Mouse (Mus musculus) midbrain, embryonic 11.5 days (tissue): ENCODE data around the gene Smim10l2a. TPM values are rescaled to one million over a fixed set of nuclear protein-coding genes. Genes with fewer than 3 reads are reported as not detected.
"Not testable (repeated sequence)": the region's sequence is repeated elsewhere in the genome, so short reads cannot be mapped to it uniquely, and the experiment has no call there.

Experiments
- ATAC-seq: fragments of 200-750 bp; cut with Nextera tagmentation; 2 replicates; pipeline ENCODE4 v1.8.0; 2017; ENCODE audit warnings: moderate TSS enrichment, moderate library complexity; ENCODE audit not compliant: low FRiP score
- DNase-seq: peaks from one replicate; pipeline ENCODE4 v3.0.0; 2015; ENCODE audit warnings: low spot score; ENCODE audit errors: missing footprints
- H3K27ac ChIP-seq: fragments of 300-500 bp; sonication (generic); 2 replicates; pipeline ENCODE4 v1.5.1; 2014; ENCODE audit warnings: low read depth, low read length
- H3K27me3 ChIP-seq: fragments of 300-500 bp; sonication (generic); 2 replicates; pipeline ENCODE4 v1.6.1; 2014; ENCODE audit warnings: mild to moderate bottlenecking, low read length, moderate library complexity, mixed read lengths; ENCODE audit not compliant: control insufficient read depth, insufficient read depth
- H3K36me3 ChIP-seq: fragments of 300-500 bp; sonication (generic); 2 replicates; pipeline ENCODE4 v1.6.1; 2014; ENCODE audit warnings: mild to moderate bottlenecking, low read length, moderate library complexity, mixed read lengths; ENCODE audit not compliant: control insufficient read depth, insufficient read depth
- H3K4me1 ChIP-seq: fragments of 300-500 bp; sonication (generic); 2 replicates; pipeline ENCODE4 v1.6.1; 2014; ENCODE audit warnings: low read length; ENCODE audit not compliant: control insufficient read depth, insufficient read depth
- H3K4me2 ChIP-seq: fragments of 300-500 bp; sonication (generic); 2 replicates; pipeline ENCODE4 v1.6.1; 2014; ENCODE audit warnings: mild to moderate bottlenecking, moderate library complexity
- H3K4me3 ChIP-seq: fragments of 300-500 bp; sonication (generic); 2 replicates; pipeline ENCODE4 v1.5.1; 2014; ENCODE audit warnings: low read depth, low read length
- H3K9ac ChIP-seq: fragments of 300-500 bp; sonication (generic); 2 replicates; pipeline ENCODE4 v1.6.1; 2014; ENCODE audit warnings: low read length
- H3K9me3 ChIP-seq: fragments of 300-500 bp; sonication (generic); 2 replicates; pipeline ENCODE4 v1.6.1; 2016; ENCODE audit warnings: low read length; ENCODE audit not compliant: control insufficient read depth
- WGBS: fragments of 180-500 bp; shearing (Covaris S2); extraction: QIAGEN DNeasy Blood & Tissue Kit; methylation state at CpG from one replicate; pipeline ENCODE4 v1.1.7; 2014; 5-methylcytosine and 5-hydroxymethylcytosine counted together
- polyA plus RNA-seq: library from polyadenylated mRNA; unstranded; fragments of >200 nt; fragmentation: Nextera tagmentation; extraction: Ambion mirVana; gene quantifications from 2 replicates; pipeline ENCODE4 v1.2.1, GENCODE M21; 2014

Gene Smim10l2a
- polyA plus RNA-seq, result 2.3 and 2.6 TPM in 2 replicates

- Histone ChIP-seq H3K9ac (peak within 1 kb of the TSS; percentile 48), H3K4me2 (peak within 1 kb of the TSS; percentile 60), H3K4me3 (peak within 1 kb of the TSS; percentile 43)
- not testable (repeated sequence) for H3K4me1 ChIP-seq, H3K9me3 ChIP-seq, H3K36me3 ChIP-seq, H3K27ac ChIP-seq, H3K27me3 ChIP-seq
- DNase-seq (peak; percentile 87), ATAC-seq (peak; percentile 86)
- WGBS, result 20% methylated on average over 39 of the region's 56 CpGs
Measured at GRCm38 (mm10) chrX:56374431-56375128, at the start of gene Smim10l2a. Smim10l2a (plus strand) TSS chrX:56374586.

- H3K4me2 ChIP-seq, result no peak overlapping the region
- no peaks in the 10 kb centered on the region for H3K4me1 ChIP-seq
- no peak for DNase-seq
- no peaks in the 10 kb centered on the region for H3K27me3 ChIP-seq
- no peaks in the 10 kb centered on the region for H3K9me3 ChIP-seq
- WGBS, result 72% methylated on average over 3 of the region's 3 CpGs
- ATAC-seq, result no peak
- no peak overlapping the region for H3K27ac ChIP-seq
- no peaks in the 10 kb centered on the region for H3K36me3 ChIP-seq
- no peak overlapping the region for H3K9ac ChIP-seq
- H3K4me3 ChIP-seq, result no peak overlapping the region
Measured at GRCm38 (mm10) chrX:56332046-56332445, 42.3 kb upstream of the Smim10l2a start.

GRCm38 (mm10) chrX:56340305-56340704, 34.1 kb upstream of the Smim10l2a start:
- Histone ChIP-seq H3K4me2 (no peak overlapping the region), H3K4me1 (no peaks in the 10 kb centered on the region), H3K27ac (no peak overlapping the region), H3K9ac (no peak overlapping the region), H3K9me3 (no peaks in the 10 kb centered on the region), H3K36me3 (no peaks in the 10 kb centered on the region), H3K4me3 (no peak overlapping the region), H3K27me3 (no peaks in the 10 kb centered on the region)
- ATAC-seq, result no peak
- no peak for DNase-seq

- H3K4me1 ChIP-seq, result no peaks in the 10 kb centered on the region
- H3K27ac ChIP-seq, result no peak overlapping the region
- no peak for ATAC-seq
- DNase-seq, result no peak
- H3K27me3 ChIP-seq, result no peaks in the 10 kb centered on the region
- H3K9ac ChIP-seq, result no peak overlapping the region
- no peak overlapping the region for H3K4me3 ChIP-seq
- no peak overlapping the region for H3K4me2 ChIP-seq
- H3K36me3 ChIP-seq, result no peaks in the 10 kb centered on the region
- no peaks in the 10 kb centered on the region for H3K9me3 ChIP-seq
- 86% methylated on average over 3 of the region's 3 CpGs for WGBS
Measured at GRCm38 (mm10) chrX:56342921-56343320, 31.5 kb upstream of the Smim10l2a start.

GRCm38 (mm10) chrX:56346176-56346931, 28.0 kb upstream of the Smim10l2a start, which contains the start of gene Zfp449:
Zfp449 (plus strand) TSS chrX:56346400.
- H3K36me3 ChIP-seq, result no peaks in the 10 kb centered on the region
- H3K9ac ChIP-seq, result peak within 1 kb of the TSS; percentile 63
- peak; percentile 98 for ATAC-seq
- H3K4me2 ChIP-seq, result peak within 1 kb of the TSS; percentile 45
- no peaks in the 10 kb centered on the region for H3K4me1 ChIP-seq
- WGBS, result 12% methylated on average over 39 of the region's 39 CpGs
- peak; percentile 96 for DNase-seq
- no peaks in the 10 kb centered on the region for H3K27me3 ChIP-seq
- H3K9me3 ChIP-seq, result no peaks in the 10 kb centered on the region
- no peak within 1 kb of the TSS for H3K27ac ChIP-seq
- H3K4me3 ChIP-seq, result peak within 1 kb of the TSS; percentile 53

GRCm38 (mm10) chrX:56346932-56347253, 27.5 kb upstream of the Smim10l2a start:
- no peak overlapping the region for H3K27ac ChIP-seq
- 59% methylated on average over 8 of the region's 8 CpGs for WGBS
- peak; percentile 18; the same call in 1 of the 2 replicates for ATAC-seq

GRCm38 (mm10) chrX:56380852-56381251, 6.5 kb downstream of the Smim10l2a start:
- H3K9me3 ChIP-seq, result no peaks in the 10 kb centered on the region; the same call in 1 of the 2 replicates
- H3K36me3 ChIP-seq, result no peaks in the 10 kb centered on the region
- WGBS, result 88% methylated on average over 2 of the region's 2 CpGs
- H3K4me2 ChIP-seq, result no peak overlapping the region
- H3K27me3 ChIP-seq, result no peaks in the 10 kb centered on the region
- no peak overlapping the region for H3K4me3 ChIP-seq
- H3K9ac ChIP-seq, result no peak overlapping the region
- DNase-seq (no peak), ATAC-seq (no peak)
- no peaks in the 10 kb centered on the region for H3K4me1 ChIP-seq
- H3K27ac ChIP-seq, result no peak overlapping the region

More at GRCm38 (mm10) chrX:56346932-56347253, 27.5 kb upstream of the Smim10l2a start:
- Histone ChIP-seq H3K27me3 (no peaks in the 10 kb centered on the region), H3K36me3 (no peaks in the 10 kb centered on the region), H3K4me3 (peak overlapping the region; percentile 53), H3K4me1 (no peaks in the 10 kb centered on the region), H3K4me2 (peak overlapping the region; percentile 45), H3K9ac (peak overlapping the region; percentile 63), H3K9me3 (no peaks in the 10 kb centered on the region)
- peak; percentile 80 for DNase-seq

GRCm38 (mm10) chrX:56384142-56384541, 9.8 kb downstream of the Smim10l2a start:
- Histone ChIP-seq H3K4me3 (no peak overlapping the region), H3K9ac (no peak overlapping the region), H3K4me2 (no peak overlapping the region), H3K27ac (no peak overlapping the region), H3K27me3 (no peaks in the 10 kb centered on the region), H3K9me3 (no peaks in the 10 kb centered on the region; the same call in 1 of the 2 replicates), H3K4me1 (no peaks in the 10 kb centered on the region), H3K36me3 (no peaks in the 10 kb centered on the region)
- 73% methylated on average over 2 of the region's 2 CpGs for WGBS
- ATAC-seq (no peak), DNase-seq (no peak)

- Histone ChIP-seq H3K36me3 (no peaks in the 10 kb centered on the region), H3K9ac (no peak overlapping the region), H3K4me1 (no peaks in the 10 kb centered on the region), H3K27me3 (no peaks in the 10 kb centered on the region), H3K9me3 (no peaks in the 10 kb centered on the region), H3K4me3 (no peak overlapping the region), H3K27ac (no peak overlapping the region), H3K4me2 (no peak overlapping the region)
- WGBS, result 19% methylated on average over 2 of the region's 2 CpGs
- no peak for DNase-seq
- no peak for ATAC-seq
Measured at GRCm38 (mm10) chrX:56404646-56405045, 30.3 kb downstream of the Smim10l2a start.
